Mouse (Mus musculus) small intestine, adult 2 months (tissue): ENCODE data around the gene Itm2b. TPM values are rescaled to one million over a fixed set of nuclear protein-coding genes. Genes with fewer than 3 reads are reported as not detected.
A peak's percentile ranks its signal among the peaks of the same experiment; 100 is the strongest.

Source experiments
- H3K27ac ChIP-seq: fragments of 200-500 bp; 2 replicates; pipeline ENCODE4 v1.5.1; 2012; ENCODE audit warnings: low read depth, low read length, control low read depth, inconsistent platforms; ENCODE audit not compliant: insufficient read depth
- H3K27me3 ChIP-seq: fragments of 200-500 bp; 2 replicates; pipeline ENCODE4 v1.6.1; 2012; ENCODE audit warnings: mild to moderate bottlenecking, moderate library complexity, low read length, inconsistent platforms; ENCODE audit not compliant: control insufficient read depth, insufficient read depth
- H3K36me3 ChIP-seq: fragments of 200-500 bp; 2 replicates; pipeline ENCODE4 v1.6.1; 2012; ENCODE audit warnings: mild to moderate bottlenecking, low read length, control low read depth, inconsistent platforms; ENCODE audit not compliant: control insufficient read depth, insufficient read depth
- H3K4me1 ChIP-seq: fragments of 200-500 bp; 2 replicates; pipeline ENCODE4 v1.6.1; 2012; ENCODE audit warnings: low read length, inconsistent platforms, mixed read lengths; ENCODE audit not compliant: control insufficient read depth, insufficient read depth, insufficient read length
- H3K4me3 ChIP-seq: fragments of 200-500 bp; 2 replicates; pipeline ENCODE4 v1.5.1; 2012; ENCODE audit warnings: low read depth, mild to moderate bottlenecking, control low read depth, inconsistent platforms, low read length, moderate library complexity
- CTCF ChIP-seq: fragments of 200-500 bp; IDR thresholded peaks from 2 replicates; pipeline ENCODE4 v1.5.1; 2012; ENCODE audit warnings: low read depth, mild to moderate bottlenecking, control low read depth, inconsistent platforms, low read length, moderate library complexity, mixed read lengths; ENCODE audit not compliant: insufficient replicate concordance, insufficient read length; ENCODE audit errors: extremely low read depth
- POLR2A ChIP-seq: fragments of 200-500 bp; IDR thresholded peaks from 2 replicates; pipeline ENCODE4 v1.6.1; 2012; ENCODE audit warnings: low read depth, mild to moderate bottlenecking, control low read depth, inconsistent platforms, low read length, moderate library complexity
- WGBS: fragments of 180-500 bp; shearing (Covaris S2); methylation state at CpG from one replicate; pipeline ENCODE4 v1.1.7; 2018; 5-methylcytosine and 5-hydroxymethylcytosine counted together
- polyA plus RNA-seq: library from polyadenylated mRNA; depleted of rRNA; stranded (reverse); fragments of >200 nt; gene quantifications from 2 replicates; pipeline ENCODE4 v1.2.3, GENCODE M21; 2012

Gene Itm2b
- polyA plus RNA-seq, 1 experiment: 990 TPM

- TF ChIP-seq CTCF (no peak), POLR2A (no peak)
- Histone ChIP-seq H3K27ac (no peak overlapping the region), H3K4me3 (no peak overlapping the region), H3K27me3 (no peaks in the 10 kb centered on the region), H3K36me3 (no peaks in the 10 kb centered on the region), H3K4me1 (peaks cover 9% of the 10 kb centered on the region; the same call in 1 of the 2 replicates)
- 73% methylated on average over 3 of the region's 3 CpGs for WGBS
Measured at GRCm38 (mm10) chr14:73404016-73404415, 18.9 kb upstream of the Itm2b start.

DNA sequence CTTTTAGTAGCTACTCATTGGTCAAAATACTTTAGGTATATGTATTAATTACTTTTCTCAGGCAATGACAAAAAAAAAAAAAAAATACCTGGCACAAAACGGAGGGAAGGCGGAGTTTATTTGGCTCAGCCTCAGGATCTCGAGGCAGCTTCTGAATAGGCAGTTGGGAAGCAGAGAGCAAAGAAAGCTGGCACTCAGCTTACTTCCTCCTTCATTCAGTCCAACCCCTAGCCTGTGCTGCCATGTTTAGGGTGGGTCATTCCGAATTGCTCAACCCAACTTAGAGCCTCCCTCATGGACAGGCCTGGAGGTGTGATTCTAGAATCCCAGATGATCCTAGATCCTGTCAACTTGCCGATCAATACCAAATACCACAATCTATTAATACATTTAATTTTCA is 18.3 kb upstream of the Itm2b start:
- Histone ChIP-seq H3K4me1 (peaks cover 9% of the 10 kb centered on the region; the same call in 1 of the 2 replicates), H3K36me3 (no peaks in the 10 kb centered on the region), H3K4me3 (no peak overlapping the region), H3K27me3 (no peaks in the 10 kb centered on the region), H3K27ac (no peak overlapping the region)
- no peak for TF ChIP-seq CTCF
- TF ChIP-seq POLR2A: no peak
- WGBS: 36% methylated on average over 5 of the region's 5 CpGs

- peak overlapping the region; percentile 46; the same call in 1 of the 2 replicates for H3K27ac ChIP-seq
- no peaks in the 10 kb centered on the region for H3K27me3 ChIP-seq
- peaks cover 9% of the 10 kb centered on the region; the same call in 1 of the 2 replicates for H3K4me1 ChIP-seq
- WGBS: 41% methylated on average over 11 of the region's 11 CpGs
- TF ChIP-seq CTCF: no peak
- no peak for TF ChIP-seq POLR2A
- H3K4me3 ChIP-seq: no peak overlapping the region; the same call in 1 of the 2 replicates
- H3K36me3 ChIP-seq: no peaks in the 10 kb centered on the region
Measured at GRCm38 (mm10) chr14:73402296-73403035, 17.4 kb upstream of the Itm2b start.

GRCm38 (mm10) chr14:73401408-73401807 is 16.3 kb upstream of the Itm2b start:
- TF ChIP-seq POLR2A (no peak), CTCF (no peak)
- Histone ChIP-seq H3K27ac (0 out of 2 replicates have a peak overlapping the region, but pooled peaks have one; percentile 5), H3K36me3 (no peaks in the 10 kb centered on the region), H3K4me3 (no peak overlapping the region), H3K4me1 (peaks cover 9% of the 10 kb centered on the region; the same call in 1 of the 2 replicates), H3K27me3 (no peaks in the 10 kb centered on the region)
- 74% methylated on average over 3 of the region's 3 CpGs for WGBS

DNA sequence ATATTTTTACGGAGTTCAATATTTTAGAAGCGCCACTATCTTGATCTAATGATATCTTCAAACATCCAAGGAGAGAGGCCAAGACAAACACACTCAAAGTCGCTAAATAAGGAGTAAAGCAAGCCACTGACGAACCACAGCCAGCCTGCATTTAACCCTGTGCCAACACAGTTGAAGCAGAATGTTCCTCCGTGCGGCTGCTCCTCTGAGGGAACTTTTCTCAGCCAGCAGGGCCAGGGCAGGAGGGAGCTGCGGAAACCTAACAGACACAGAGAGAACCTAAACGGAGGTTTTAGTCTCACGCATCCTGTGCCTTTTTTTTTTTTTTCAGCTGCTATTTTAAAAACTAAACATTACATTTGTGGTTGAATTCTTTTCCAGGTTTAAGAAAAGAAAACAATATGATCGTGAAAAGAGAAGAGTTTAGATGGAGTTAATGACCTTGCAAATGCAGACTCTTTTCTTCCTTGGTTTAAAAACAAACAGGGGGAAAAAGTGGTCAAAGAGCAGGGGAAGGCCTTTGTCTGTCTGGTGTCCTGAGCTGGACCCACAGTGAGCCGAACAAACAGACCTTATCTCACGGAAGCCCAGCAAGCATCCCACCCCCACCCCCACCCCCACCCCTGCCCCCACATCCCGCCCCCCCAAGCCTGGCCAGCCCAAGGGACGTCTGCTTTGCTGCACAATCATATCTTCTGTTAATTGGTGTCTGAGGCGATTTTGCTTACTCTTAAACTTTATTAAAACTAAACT is 15.0 kb upstream of the Itm2b start:
- Histone ChIP-seq H3K36me3 (no peaks in the 10 kb centered on the region), H3K4me1 (peaks cover 9% of the 10 kb centered on the region; the same call in 1 of the 2 replicates), H3K27me3 (no peaks in the 10 kb centered on the region), H3K27ac (no peak overlapping the region), H3K4me3 (no peak overlapping the region)
- TF ChIP-seq CTCF (no peak), POLR2A (no peak)
- WGBS: 61% methylated on average over 15 of the region's 15 CpGs

GRCm38 (mm10) chr14:73398367-73398996 is 13.4 kb upstream of the Itm2b start:
- TF ChIP-seq CTCF (no peak), POLR2A (no peak)
- 77% methylated on average over 8 of the region's 8 CpGs for WGBS
- H3K27ac ChIP-seq: 0 out of 2 replicates have a peak overlapping the region, but pooled peaks have one; percentile 7
- H3K4me1 ChIP-seq: peaks cover 11% of the 10 kb centered on the region
- no peak overlapping the region for H3K4me3 ChIP-seq
- H3K27me3 ChIP-seq: no peaks in the 10 kb centered on the region
- H3K36me3 ChIP-seq: no peaks in the 10 kb centered on the region
